Mouse (Mus musculus) testis, adult 2 months (tissue): ENCODE data around the gene Kcnf1.

Experiments used
- CTCF ChIP-seq: fragments of 200-500 bp; IDR thresholded peaks from 2 replicates; pipeline ENCODE4 v1.5.1; 2012; ENCODE audit warnings: low read depth, mild to moderate bottlenecking, inconsistent platforms, low read length, moderate library complexity; ENCODE audit not compliant: control insufficient read depth, insufficient read depth, insufficient replicate concordance
- POLR2A ChIP-seq: fragments of 200-500 bp; IDR thresholded peaks from 2 replicates; pipeline ENCODE4 v1.6.1; 2012; ENCODE audit warnings: low read depth, mild to moderate bottlenecking, inconsistent platforms, low read length, moderate library complexity; ENCODE audit not compliant: control insufficient read depth

- TF ChIP-seq POLR2A (no peak), CTCF (no peak)
Measured at GRCm38 (mm10) chr12:17202492-17203322, 26.0 kb upstream of the Kcnf1 start.
